Mouse (Mus musculus) cortical plate, adult 2 months (tissue): ENCODE data around the gene Nme4.

Experiments
- CTCF ChIP-seq: fragments of 200-500 bp; IDR thresholded peaks from 2 replicates; pipeline ENCODE4 v1.5.1; 2011; ENCODE audit warnings: mild to moderate bottlenecking, control low read depth, low read length; ENCODE audit not compliant: insufficient read depth; ENCODE audit errors: extremely low read depth
- POLR2A ChIP-seq: fragments of 200-500 bp; IDR thresholded peaks from 2 replicates; pipeline ENCODE4 v1.6.1; 2011; ENCODE audit warnings: mild to moderate bottlenecking, low read length, control low read depth; ENCODE audit not compliant: insufficient read depth; ENCODE audit errors: extremely low read depth

DNA sequence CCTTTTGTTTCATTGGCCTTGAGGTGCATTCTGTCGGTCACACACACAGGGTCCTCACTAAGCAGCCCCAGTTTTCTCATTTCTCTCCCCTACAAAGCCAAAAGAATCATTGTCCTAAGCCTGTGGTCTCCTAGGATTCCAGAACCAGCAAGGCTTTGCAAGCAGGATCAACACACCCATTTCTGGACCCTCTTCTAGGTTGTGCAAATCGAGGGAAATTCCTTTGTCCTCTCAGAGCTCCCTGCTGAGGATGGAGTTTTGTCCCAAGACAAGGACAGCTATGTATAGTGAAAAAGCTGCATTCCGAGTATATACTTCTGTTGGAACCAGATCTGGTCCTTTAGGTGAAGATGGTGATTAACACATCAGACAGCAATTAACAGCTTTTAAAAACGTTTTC is 14.8 kb upstream of the Nme4 start:
- TF ChIP-seq CTCF (no peak), POLR2A (no peak)
